ENCODE assay signal across 9 mouse cellular contexts in the genomic region with DNA sequence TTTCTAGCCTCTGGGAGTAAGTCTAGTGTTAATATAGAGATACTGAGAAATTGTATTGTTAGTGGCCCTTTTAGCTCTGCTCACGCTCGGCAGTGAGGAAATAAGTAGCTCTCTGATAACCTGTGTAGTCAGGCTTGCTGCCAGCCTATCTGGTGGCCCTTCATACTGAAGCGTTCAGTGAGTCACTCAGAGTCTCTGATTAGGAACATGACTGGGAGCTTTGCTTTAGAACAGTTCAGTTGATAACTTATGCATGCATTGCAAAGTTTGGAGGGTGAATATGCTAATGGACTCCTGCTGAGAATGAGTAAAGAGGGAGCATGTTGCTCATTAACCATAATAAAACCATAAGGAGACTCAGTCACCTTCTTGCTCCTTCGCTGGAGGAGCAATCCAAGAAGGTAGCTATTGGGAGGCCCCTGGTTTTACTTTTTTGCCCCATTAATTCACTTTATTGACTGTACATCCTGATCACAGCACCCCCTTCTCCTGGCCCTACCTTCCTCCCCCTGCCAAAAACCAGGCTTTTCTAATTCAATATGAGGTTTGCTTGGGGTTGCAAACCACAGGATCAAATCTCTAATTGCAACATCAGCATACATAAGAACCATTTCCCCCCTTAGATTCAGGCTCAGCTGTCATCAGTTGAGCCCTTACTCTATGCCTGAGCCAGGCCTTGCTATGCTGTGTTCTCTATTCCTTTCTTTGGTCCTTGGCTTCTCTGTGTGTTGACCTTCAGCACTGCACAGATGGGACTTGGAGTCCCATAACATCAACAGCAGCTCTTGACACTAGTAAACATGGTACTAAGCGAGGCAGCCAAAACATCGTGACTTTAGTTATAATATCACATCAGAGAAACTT.
DNase-seq lines count a peak whose midpoint lies in the region; TF ChIP-seq lines count a peak whose summit lies in the region.
"Had no signal": no experiment of that assay in that cellular context is flagged by ENCODE, and none has a peak within 500 bp of the region (broad histone marks: within the 10 kb centered on the region; RNA-seq: fewer than 3 reads in every experiment).

No protein-coding gene starts in this region.

- intact Hi-C loops in heart, postnatal 10 days (cut with DNase I) = no loop called here

- no peak for TF ChIP-seq POLR2A in brain, embryonic 14.5 days (IDR thresholded peaks at IDR 0.05; ENCODE audit: borderline replicate concordance, extremely low read depth, insufficient read depth, insufficient read length, poor library complexity, severe bottlenecking)

- TF ChIP-seq CTCF in brain, embryonic 14.5 days (IDR thresholded peaks at IDR 0.05; ENCODE audit: borderline replicate concordance, extremely low read depth, insufficient read depth, insufficient read length) = no peak

- peak; percentile 28 to 38 for DNase-seq in heart, postnatal 10 days
- DNase-seq in heart, adult 9 months (ENCODE audit: low spot score in 2 of 2) = no peak
- peak; percentile 72 for DNase-seq in brain, embryonic 14.5 days (ENCODE audit: low read depth)
- DNase-seq in heart, postnatal 4 days = peak; percentile 32
- peak; percentile 8 for DNase-seq in kidney, postnatal 14 days
- DNase-seq in thymus, postnatal 0 days (ENCODE audit: low spot score) = no peak
- no peak for DNase-seq in testis, postnatal 10 days (ENCODE audit: low spot score)
- DNase-seq: cerebellum, adult 9-10 months; lung, postnatal 4 days had no signal

Comparison
In these comparisons a context has a peak if more than half of its experiments do, and no peak if none do; other contexts are left out.
1. DNase-seq: peak in heart, postnatal 10 days (2 of 2), brain, embryonic 14.5 days (single experiment), heart, postnatal 4 days (single experiment) and kidney, postnatal 14 days (single experiment); none in heart, adult 9 months (0 of 2), thymus, postnatal 0 days (single experiment) and testis, postnatal 10 days (single experiment).